Mouse (Mus musculus) kidney, postnatal 4 days (tissue): ENCODE results near the gene Rgmb.

ENCODE experiments used
- DNase-seq, 2 experiments: peaks; one replicate each; pipeline ENCODE4 v3.0.0; 2021; ENCODE audit warnings: mixed read lengths in 2 of 2

The Rgmb gene

DNA sequence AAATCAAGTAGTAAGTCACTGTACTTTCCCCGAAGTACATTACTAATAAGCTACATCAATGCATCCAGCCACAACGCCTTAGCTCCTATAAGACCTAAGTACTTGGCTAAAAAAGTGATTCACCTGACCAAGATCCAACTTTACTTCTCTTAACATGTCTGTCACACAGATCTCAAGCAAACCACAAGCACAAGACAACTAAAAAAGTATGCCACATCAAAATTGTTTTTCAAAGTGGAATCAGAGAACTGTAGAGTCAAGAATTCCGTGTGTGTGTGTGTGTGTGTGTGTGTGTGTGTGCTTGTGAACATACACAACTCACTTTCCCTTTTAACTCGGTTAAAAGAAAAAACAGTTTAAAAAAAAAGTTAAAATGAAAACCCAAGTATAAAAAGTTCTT is 9.1 kb downstream of the Rgmb start:
- no peak for DNase-seq

DNA sequence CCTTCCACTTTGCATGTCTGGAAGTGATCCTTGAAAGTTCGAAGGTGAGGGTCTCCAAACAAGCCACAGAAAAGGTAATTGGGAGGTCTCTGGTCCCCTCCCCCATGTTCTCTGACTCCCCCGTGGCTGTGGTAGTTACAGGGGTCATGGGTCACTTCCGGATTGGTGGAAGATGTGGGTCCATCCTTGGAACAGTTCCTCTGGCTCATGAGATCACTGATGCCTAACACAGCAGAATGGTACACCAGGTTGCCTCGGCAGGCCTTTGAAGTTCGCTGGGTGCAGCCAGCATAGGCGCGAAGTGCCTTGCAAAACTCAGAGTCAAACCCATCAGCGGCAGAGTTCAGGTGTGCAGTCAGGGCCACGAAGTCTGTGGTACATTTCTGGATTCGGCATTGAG is 10.1 kb downstream of the Rgmb start:
- DNase-seq, result no peak

DNA sequence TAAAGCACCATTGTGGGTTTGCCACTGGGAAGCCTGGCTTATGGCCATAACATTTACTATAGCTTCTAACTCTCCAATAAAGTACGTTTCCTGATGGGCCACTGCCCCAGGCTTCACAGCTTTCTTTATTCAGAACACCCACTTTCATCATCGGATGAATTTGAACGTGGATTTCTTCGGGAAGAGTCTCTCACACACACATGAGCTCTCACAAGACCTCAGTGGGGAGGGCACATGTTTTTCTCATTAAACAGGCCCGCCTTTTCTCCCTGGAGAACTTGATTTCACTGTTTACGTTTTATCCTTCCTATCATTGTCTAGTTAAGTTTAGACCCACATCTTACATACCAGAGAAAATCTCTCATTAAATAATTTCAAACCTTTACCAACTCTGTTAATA is 10.7 kb downstream of the Rgmb start:
- no peak for DNase-seq

DNA sequence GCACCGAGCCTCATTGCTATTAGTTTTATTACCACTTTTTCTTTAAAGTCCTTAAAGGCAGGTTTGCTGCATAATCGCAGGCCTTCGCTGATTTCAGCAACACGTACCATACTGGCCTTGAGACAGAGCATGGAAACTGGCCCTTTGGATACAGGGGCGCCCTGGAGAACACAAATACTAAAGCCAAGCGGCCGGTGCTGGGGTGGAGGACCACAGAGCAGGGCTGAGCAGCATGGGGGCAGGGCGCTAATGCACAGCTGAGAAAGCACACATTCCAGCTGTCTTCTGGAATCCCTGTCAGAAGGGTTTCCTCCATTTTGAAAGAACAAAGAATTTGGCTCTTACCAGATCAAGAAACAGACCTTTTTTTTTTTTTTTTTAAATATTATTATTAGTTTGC is 12.5 kb downstream of the Rgmb start:
- peak; percentile 34 to 44 for DNase-seq

DNA sequence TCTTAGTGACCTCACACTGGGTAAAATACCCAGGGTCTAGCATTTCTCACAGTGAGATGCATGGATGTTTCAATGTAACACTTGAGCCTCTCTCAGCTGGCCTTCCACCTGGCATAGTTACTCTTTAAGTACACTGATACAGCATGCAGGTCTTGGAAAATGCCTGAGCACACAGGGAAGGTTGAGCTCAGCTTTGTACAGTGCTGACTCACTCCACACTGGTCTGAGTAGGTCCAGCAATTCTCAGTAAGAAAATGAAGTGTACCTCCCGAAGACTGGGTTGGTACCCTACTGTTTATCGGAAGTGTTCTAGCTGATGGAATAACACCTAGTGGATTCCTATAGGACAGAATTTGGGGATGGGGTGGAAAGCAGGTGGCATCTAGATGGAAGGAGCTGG is 13.2 kb downstream of the Rgmb start:
- no peak for DNase-seq

DNA sequence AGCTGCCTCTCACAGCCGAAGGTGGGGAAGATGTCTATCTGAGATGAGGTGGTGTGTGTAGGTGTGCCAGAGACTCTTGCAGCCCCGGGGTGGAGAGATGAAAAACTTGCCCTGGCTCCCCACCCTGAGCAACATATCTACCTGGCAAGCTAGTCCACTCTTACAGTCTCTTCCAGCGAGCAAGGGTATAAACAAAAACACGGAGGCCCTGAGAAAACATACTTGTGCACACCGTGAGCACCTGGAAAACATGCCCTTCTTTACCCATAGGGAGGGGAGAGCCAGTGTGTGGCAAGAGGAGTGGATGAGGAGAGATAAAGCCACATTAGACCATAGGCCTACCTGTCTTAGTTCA is 13.8 kb downstream of the Rgmb start:
- no peak for DNase-seq

DNA sequence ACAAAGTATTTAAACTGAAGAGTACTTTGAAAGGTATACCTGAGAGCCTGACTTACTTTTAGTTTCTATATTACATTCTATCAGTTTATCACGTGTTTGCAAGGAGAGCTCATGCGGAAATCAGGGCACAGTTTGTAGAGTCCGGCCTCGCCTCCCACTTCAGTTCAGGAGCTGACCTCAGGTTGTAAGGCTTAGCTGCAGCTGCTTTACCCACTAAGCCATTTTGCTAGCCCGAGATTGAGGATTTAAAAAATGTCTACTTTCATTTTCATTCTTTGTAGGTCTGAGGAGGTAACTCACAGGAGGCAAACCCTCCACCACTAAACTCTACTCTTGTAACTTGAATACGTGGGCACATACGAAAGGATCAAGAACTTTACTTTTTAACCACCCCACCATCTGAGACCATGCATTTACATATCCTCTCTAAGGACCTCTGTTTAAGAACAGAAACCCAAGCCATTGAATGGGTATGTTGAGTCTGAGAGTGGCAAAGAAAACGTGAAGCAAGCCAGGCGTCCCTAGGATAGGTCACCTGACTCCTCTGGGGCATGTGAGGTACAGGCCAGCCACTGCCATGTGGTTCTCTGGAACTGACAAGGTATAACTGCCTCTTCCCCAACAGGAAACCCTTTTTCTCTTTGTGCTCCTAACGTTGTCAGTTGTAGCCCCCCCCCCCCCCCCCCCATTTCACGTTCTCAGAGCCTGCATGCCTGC is 14.3 kb downstream of the Rgmb start:
- DNase-seq, result no peak

DNA sequence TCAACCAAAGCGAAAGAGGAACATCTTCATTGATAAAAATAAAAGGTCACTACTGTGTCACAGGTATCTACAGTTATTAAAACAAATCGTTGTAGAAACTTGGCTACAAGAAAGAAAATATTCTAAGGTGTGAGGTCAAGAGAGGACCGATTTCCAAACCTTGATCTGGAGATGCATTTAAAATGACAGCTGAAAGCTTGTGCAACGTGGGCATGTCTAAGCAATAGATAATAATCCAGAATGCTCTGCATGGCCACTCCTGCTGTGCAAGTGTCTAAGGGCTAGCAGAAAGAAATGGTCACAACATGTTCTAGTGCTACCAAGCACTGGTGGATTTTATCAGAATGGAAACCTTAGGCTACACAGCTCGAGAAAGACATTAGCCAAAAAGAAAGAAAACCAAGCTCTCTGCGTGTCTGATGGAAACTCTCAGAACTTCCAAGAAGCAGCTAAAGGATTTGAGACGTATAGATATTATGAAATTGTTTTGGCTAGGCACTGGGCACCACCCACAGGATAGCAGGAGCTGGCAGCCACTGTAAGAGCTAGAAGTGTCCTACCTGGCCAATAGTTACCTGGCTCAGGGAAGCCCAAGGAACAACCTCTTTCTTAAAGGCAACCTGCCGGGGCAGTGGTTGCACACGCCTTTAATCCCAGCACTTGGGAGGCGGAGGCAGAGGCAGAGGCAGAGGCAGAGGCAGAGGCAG is 15.4 kb downstream of the Rgmb start:
- DNase-seq, result no peak

DNA sequence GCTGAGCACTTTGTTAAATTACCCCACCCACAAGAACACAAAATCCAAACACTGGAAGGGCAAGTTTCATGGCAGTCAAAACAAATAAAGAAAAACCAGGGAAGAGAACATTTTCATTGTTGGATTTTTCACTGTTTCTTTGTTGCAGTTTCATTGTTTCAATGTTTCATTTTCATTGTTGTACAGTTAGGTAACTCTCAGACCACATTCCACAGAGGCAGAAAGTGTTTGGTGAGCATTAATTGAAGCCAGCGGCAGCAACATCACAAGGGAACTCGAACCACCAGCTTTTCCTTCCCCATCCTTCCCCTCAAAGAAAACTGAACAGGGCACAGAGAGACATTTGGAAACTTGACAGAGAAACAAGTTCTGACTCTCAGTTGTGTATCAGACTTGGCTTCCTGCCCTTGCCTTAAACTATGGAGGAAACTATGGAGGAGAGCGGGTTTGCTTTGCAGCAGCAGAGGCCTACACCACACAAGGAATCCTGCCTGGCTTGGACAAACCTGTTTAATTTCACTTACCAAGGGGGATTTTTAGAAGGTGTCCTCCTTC is 17.1 kb downstream of the Rgmb start:
- DNase-seq, result no peak

DNA sequence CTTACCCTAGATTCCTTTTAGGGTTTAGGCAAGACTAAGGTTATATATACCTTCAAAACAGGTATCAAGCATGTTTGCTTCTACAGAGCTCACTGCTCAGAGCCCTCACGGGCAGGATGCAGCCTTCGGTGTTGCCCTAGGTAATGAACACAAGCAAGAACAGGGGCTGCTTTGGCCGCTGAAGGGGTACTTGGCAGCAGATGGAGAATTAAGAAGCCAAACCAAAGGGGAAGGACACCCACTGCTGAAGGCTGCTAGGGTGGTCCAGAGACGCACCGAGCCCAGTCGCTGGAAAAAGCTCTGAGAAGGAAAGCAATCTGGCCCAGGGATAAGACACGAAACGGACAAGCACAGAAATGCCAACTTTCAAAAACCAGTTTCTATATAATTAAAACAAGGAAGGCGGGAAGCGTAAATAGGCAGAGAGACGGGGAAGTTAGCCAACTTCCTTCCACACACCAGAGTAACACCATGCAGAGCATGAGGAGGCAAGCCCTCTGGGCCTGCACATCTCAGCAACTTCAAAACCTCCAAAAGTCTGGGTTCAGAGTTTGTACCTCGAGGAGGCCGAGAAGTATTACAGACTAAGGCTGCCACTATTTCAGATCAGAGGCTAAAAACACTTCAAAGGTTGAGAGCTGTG is 18.6 kb downstream of the Rgmb start:
- DNase-seq, result no peak

DNA sequence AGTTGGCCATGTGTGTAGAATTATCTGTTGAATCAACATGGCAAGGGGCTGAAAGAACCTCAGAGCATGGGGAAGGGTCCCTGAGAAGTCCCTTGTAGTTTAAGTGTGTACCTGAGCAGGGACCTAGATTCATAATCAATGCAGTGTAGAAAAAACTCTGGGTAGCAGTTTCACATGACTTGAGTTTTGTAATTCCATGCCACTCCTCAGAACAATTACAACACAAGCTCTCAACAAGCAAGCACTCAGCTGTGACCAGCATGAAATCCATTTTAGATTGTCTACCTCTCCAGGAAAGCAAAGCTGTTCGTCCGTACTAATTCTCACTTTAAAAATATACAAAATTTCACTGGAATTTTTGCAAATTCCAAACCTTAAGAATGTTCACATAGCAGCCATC is 20.9 kb downstream of the Rgmb start:
- no peak for DNase-seq

DNA sequence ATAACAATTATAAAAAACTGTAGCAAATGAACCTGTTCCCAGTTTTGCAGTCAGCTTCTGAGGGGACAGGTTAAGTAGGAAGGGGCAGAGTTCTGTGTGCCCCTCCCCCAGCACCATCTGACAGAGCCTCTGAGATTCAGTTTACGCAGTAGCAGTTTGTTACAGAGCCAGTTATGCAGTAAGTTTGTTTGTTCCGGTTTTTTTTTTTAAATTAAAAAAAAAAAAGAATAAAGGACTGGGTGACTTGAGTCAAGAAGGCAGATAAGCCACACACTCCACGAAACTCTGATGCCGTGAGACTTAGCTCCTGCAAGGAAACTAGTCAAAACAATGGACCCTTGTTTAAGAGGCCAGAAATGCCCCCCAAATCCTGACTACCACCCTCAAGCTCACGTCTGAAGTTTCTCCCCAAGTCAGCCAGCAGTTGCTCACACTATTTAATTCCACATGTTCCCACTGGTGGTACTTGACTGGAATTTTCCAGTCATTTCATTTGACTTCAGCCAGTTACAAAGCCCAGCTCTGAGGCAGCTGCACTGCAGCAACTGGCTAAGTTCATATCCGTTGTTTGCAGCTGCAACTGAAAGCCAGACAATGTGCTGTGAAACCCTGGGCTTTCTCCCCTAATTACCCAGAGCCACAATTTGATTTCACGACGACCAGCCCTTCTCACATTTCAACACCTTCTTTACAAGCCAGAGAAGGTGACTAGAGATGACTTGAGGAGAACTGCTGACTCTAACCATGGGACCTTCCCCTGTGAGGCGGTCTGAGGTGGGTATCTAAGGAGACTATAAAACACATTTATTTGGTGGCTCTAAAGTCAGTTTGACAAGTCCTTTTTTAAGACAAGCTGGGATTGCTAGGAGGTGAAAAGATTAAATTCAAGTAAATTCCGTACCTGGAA is 22.1 kb downstream of the Rgmb start:
- DNase-seq, result peak; percentile 22 to 43

DNA sequence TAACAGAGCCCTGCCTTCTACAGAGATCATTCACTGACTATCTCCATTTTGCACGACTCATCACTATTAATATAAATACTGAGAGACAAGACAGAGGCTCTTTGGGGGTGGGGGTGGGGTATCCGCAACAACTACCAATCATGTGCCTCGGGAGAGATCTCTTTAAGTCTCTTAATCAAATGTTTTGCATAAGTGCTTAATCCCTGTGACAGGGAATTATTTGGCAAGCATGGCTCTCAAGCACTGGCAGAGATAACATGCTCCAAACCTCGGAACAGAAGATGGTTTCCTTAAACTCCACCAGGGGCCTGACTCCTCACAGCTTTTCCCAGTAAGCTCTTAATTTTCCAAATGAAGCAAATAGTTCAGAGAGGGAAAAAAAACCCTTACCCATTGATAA is 22.8 kb downstream of the Rgmb start:
- DNase-seq, result no peak

DNA sequence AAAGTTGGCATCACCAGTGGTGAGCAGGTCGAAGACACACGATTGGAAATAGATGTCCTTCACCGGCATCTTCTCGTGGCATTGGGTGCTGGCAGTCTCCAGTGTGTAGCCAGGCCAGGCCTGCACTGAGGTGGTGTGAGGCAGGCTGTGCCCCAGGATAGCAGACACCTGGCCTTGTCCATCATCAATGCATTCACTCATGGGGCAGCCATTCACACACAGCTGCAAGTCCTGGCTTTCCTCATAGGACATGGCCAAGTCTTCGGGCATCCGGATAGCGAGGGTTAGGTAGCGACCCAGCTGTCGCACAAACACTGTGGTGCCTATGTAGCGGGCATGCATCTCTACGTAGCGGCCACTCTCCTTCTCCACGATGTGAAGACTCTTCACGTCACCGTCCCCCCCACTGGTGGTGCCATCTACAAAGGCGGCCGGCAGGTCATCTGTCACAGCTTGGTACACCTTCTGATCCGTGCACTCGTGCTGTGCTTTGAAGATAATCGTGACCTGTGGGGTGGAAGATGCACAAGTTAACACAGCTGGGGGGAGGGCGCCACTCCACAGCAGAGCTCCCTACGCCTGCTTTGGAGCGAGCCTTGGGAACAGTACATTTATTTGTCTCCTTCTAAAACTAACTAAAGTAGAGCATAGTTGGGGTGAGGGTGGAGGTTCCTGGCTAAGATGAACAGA is 23.4 kb downstream of the Rgmb start:
- no peak for DNase-seq

DNA sequence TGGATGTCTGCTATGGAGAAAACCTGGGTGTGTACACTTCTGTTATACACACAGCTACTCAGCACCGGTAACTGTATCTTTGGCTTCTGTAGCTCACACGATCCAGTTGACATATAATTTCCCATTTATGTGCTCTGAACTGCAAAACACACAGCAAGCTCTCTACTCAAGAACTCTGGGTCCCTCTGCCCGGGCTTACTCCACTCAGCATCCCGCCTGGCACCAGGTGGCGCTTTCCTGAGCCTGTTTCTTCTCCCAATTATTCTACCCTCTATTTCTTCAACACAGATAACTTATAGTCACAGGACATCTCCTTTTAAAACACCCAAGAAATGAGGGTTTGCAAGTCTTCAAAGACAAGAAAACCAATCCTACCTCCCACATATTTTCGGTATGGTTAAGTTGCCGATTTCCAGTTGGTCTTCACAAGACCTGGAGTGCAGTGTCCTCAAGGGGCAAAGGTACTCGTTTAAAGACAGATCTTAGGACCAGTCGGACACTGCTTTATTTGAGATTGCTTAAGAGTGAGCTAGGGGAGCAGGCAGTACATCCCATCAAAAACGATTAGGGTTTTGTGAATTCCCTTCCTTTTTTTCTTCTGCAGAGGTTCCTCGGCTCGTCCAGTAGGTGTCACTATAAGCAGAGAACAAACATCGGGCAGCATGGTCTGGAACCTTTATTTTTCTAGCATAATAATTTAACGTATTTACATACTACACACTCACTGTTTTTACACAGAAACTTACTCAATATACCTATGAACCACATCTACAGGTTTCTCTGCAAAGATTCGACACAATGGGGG is 26.6 kb downstream of the Rgmb start:
- DNase-seq, result peak; percentile 40 to 49

DNA sequence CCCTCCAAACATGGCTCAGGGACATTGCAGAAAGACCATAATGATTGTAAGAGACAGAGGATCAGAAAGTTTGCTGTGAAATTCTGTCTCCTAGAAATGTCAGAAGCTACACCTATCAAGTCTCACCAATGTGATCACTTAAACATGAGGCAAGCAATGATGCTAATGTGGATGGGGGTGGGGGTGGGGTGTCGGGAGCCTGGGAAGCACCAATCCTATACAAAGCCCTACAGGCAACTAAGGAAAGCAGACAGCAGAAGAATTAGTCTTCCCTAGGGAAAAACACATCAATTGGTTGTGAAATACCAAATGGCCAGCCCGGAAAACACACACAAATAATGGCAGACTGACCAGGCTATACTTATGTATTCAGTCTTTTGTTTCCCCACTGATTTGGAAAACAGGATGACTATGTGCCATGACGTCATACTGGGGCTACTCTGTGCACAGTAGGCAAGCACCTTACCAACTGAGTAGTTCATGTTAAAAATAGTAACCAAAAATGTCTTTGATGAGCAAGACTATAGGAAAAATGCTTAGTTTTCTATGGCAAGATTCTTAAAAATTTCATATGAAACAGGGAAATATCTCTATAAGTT is 31.5 kb downstream of the Rgmb start:
- DNase-seq, result no peak

DNA sequence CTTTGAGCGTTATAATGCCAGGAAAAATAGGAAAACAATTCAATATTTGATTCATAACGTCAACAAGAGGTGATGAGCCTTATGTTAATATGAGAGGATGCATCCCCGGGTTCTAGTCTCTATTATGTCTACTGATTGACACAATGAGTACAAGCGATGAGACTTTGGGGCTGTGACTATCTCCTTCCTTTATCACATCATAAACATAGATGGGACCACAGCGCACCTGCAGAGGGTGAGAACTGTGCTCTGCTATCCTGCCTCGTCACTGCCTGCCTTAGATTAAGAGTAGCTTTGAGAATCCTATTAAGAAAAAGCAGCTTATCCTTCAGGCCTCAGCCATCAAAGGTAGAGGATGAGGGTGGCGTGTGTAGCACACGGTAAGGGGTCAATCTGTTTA is 40.1 kb downstream of the Rgmb start:
- DNase-seq, result no peak

DNA sequence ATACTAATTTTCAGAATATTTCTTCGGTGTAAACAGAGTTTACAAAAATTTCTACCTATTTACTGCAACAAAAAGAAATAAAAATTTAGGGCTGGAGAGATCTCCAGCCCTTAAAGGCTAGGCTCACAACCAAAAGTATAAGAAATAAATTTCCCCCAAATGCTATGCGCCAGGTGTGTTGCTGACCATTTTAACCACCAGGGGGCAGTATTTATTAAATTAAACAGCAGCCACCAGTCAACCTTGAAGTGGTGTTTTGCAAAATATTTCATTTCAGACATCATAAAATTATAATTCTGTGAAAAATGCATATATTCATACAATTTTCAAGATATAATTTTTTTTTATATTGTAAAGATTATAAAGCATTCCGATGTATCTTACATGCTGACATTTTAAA is 43.8 kb downstream of the Rgmb start:
- peak; percentile 19 to 20 for DNase-seq

DNA sequence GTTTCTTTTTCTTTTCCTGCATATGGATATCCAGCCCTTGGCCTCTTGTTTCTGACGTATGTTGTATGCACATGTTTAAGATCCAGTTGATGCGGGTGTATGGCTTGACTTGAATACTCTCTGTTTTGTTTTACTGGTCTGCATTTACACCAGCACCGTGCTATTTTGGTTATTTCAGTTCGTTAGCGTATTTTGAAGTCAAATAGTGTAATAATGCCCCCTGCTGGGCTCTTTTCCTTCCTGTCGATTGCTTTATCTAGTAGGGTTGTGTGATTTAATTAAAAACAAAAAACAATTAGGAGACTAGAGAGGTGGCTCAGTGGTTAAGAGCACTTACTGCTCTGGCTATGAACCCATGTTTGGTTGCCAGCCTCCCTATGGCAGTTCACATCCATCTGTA is 52.9 kb downstream of the Rgmb start:
- no peak for DNase-seq

DNA sequence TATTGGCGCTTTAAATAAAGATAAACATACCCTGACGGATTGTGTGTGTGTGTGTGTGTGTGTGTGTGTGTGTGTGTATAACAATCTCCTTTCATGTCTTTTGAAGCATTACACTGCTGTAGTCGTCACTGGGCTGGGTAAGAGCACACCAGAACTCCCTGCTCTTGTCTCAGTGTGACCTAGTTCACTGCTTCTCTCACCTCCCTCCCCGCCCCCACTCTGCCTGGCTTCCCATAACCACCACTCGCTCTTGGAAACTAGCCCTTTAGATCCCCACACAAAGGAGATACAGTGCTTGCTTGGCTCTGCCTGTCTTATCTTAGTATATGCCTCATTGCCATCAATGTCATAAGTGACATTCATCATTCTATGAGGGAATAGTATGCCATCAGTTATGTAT is 54.5 kb downstream of the Rgmb start:
- DNase-seq, result peak in 1 of 2 experiments; percentile 8
